Mouse (Mus musculus): Measurements from ENCODE around the gene Chil1.

Gene Chil1

GRCm38 (mm10) chr1:134226739-134227138, 44.8 kb downstream of the Chil1 start:
- in situ Hi-C loops (cut with MboI, MseI): no loop called here

DNA sequence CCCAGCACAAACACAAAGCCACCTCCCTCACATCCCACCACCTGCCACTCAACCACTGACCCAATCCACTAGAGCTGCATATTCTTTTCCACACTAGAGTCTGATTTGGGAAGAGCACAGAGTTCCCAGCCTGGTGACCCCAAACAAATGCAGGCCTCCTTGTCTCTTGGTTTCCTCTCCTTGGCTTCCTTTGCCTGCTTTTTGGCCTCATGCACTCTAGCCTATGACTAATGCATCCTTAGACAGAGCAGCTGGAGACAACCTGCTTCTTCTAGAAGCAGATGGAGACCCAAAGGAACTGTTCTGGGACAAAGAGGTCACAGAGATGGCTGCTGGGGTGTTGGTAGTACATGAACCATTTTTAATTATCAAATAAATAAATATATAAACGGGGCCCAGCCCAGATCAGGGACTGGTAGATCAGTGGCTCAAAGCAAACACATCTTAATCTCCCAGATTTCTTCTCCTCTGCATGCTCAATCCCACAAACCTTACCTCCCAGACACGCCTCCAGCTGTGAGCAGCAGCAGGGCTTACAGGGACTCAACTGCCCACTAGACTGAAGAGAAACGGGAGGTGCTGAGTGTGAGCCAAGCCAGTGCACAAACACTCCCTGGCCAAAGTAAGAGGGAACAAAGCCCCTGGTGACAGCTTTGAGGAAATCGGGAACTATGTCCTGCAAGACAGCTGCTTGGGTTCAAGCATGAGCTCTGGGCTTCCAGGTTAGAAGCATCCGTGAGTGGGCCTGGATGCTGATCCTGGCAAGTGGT, 48.0 kb downstream of the Chil1 start:
- in situ Hi-C loops (cut with MboI, MseI): no loop called here

DNA sequence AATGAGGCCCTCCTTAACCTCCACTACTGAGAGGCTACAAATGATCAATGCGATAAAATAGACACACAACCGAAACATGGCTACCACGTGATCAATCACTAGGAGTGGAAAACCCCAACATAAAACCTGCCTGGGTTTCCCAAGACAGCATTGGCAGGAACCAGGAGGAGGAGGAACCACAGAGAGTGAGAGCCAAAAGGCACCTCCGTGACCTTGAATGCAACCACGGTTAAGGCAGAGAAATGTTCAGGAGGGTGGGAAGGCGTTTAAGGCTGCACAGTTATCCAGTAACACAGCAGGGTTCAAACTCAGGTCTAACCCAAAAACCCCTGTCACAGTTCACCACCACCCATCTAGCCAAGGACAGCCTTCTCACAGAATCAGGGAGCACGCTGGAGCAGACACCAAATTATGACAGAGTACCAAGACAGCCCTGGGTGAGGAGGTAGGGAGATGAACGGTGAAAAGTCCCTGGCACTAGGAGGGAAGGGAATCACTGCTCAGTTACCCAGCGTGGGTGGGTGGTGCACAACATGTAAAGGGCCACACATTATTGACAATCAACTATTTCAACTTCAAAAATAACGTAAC, 48.8 kb downstream of the Chil1 start:
- in situ Hi-C loops (cut with MboI, MseI): no loop called here

DNA sequence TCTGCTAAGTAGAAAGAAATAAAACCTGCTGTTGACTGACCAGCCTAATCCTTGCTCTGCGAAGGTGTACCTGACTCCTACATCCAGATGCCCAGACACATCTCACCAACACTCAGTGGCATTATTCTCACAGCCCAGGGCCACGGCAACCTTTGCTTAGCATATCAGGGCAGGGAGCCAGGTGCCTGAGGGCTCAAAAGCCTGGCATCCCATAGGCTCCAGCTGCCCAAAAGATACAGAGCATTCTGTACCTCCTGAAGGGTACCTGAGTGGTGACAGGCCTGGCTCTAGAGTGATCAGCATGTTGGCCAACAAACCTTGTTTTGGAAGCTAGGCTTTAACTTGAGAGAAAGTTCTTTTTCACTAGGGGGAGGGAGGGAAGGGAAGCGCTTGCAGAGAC, 49.3 kb downstream of the Chil1 start:
- in situ Hi-C loops (cut with MboI, MseI): no loop called here

- in situ Hi-C loops (cut with MboI, MseI): no loop called here
Measured at GRCm38 (mm10) chr1:134231681-134232080, 49.7 kb downstream of the Chil1 start.

DNA sequence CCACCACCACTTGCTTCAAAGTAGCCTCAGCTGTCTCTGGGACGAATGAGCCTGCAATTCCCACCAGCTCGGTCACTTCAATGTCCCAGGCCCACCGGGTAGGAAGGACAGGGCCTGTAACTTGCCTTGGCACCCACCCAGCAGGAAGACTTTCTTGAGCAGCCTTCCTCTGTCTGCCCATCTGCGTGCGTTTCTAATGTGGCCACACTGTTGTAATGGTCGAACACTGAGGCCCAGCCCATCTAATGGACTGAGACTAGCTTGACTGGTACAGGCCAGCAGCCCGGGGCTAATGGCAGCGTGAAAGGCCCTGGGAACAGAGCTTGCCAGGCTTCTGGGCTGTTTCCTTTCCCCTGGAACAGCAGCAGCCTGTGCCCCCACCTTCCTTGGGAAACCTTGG, 50.4 kb downstream of the Chil1 start:
- in situ Hi-C loops (cut with MboI, MseI): no loop called here

GRCm38 (mm10) chr1:134232778-134233531, 51.0 kb downstream of the Chil1 start:
- in situ Hi-C loops (cut with MboI, MseI): no loop called here

DNA sequence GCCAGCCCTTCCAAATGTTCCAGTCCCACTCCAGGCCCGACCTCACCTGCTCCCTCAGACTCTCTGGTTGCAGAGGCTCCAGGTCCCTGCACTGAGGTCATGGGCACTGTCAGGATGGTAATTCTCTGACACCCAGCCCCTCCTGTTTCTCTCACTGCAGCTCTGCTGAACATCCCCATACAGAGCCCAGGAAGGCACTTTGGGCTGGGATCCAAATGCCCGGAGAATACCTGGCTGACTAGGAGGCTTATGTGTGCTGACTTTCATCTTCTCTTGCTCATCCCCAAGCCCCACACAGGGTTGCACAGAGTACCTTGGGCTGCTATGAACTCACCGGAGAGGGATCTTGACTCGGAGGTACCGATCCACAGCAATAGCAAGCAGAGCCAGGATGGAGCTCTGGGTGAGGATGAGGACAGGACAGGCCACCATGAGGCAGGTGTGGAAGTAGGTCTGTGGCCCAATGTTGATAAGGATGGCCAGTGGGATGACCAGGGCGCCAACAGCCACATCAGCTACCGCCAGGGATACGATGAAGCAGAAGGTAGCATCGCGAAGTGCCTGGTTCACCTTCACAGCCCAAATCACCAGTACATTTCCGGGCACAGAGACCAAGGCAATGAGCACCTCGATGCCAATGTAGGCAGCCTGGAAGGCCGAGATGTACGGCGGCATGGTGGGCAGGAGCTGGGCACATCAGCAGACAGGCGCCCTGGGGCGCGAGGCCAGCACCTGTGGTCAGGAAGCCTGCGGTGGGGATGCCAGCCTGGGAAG, 51.9 kb downstream of the Chil1 start:
- in situ Hi-C loops (cut with MboI, MseI): no loop called here

DNA sequence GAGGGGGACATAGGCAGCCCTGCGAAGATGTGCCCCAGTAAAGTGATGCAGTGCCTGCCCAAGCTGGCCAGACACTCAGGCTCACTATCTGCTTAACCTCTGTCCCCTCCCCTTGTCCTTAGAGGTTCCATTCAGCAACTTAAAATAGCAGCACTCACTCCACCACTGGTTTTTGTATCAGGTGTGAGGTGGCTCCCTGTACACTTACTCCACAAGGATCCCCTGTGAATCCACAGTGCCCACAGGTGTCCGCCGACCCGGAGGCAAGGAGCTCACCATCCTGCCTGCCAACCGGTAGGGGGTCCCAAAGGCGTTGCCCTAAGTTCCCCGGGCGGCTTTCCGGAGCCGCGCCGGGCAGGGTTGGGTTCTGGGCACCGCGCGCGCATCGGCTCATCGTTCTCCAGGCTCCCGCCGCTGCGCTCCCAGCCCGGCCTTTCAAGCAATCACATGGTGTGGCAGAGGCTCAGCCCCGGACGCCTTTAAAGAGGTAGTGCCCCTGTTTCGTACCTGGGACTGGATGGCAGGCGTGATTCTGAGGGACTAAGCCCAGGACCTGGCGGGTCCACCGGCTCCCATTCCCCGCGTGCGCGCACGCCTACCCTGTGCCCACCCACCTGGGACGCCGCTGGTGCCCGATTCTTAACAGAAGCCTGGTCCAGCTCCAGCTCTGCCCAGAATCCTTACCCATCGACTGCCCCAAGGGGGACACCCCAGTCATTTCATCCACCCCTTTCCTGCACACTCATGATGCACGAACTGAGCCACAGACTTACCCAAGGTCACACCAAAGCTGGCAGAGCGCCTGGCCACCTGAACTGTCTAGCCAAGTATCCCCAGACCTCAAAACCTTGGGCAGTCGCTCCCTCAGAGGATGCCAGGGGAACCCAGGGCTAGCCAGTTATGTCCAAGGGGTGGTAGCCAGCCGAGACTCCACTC, 52.7 kb downstream of the Chil1 start:
- in situ Hi-C loops (cut with MboI, MseI): no loop called here

GRCm38 (mm10) chr1:134235391-134235921, 53.5 kb downstream of the Chil1 start, which contains the start of gene Adora1:
Gene Adora1, minus strand, starts transcription at chr1:134235431.
- in situ Hi-C loops (cut with MboI, MseI): no loop called here

- in situ Hi-C loops (cut with MboI, MseI): no loop called here
Measured at GRCm38 (mm10) chr1:134236142-134236541, 54.2 kb downstream of the Chil1 start.

DNA sequence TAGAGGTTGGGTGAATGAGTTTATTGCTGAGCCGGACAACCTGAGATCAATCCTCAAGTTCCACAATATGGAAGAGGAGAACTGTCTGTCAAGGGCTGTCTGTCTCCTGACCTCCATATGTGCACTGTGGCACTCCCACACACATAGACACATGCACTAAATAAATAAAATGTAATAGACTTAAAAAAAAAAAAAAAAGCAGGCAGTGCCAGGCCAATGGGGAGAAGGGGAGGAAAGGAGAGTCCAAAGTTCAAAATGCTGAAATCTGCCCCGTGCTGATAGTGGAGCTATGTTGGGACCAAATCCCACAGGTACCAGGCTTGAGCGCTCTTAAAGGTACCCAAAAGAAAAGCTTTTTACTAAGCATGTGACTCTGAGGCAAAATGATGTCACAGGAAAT, 55.5 kb downstream of the Chil1 start:
- in situ Hi-C loops (cut with MboI, MseI): no loop called here

Data from regulatory T cell (primary cell).